Mouse (Mus musculus): ENCODE data around the gene Appl1. TPM values are rescaled to one million over a fixed set of nuclear protein-coding genes. Genes with fewer than 3 reads are reported as not detected.
"Not testable (repeated sequence)": the region's sequence is repeated elsewhere in the genome, so short reads cannot be mapped to it uniquely, and the experiment has no call there.

The Appl1 gene
- polyA plus RNA-seq, 1 experiment, result 5.4 TPM

- TF ChIP-seq CTCF (conservative IDR thresholded peaks at IDR 0.05; ENCODE audit: insufficient read depth, insufficient read length, low read depth, low read length) (no peak), POLR2A (IDR thresholded peaks at IDR 0.05; ENCODE audit: low read depth, low read length) (peak; percentile 81)
- Histone ChIP-seq H3K27ac (ENCODE audit: insufficient read depth, low read depth, low read length) (peak overlapping the region; percentile 71), H3K27me3 (replicated peaks; ENCODE audit: control insufficient read depth, insufficient read depth, low read length) (no peaks in the 10 kb centered on the region), H3K36me3 (ENCODE audit: control insufficient read depth, insufficient read depth, low read length) (no peaks in the 10 kb centered on the region), H3K4me1 (ENCODE audit: control insufficient read depth, insufficient read depth, low read length) (peaks cover 7% of the 10 kb centered on the region; the same call in 1 of the 2 replicates), H3K4me3 (ENCODE audit: insufficient read depth, low read depth, low read length) (peak overlapping the region; percentile 95)
- under 1% methylated on average over 48 of the region's 53 CpGs for WGBS
- DNase-seq, result peak; percentile 98
Measured at GRCm38 (mm10) chr14:26970439-26970932, 546 bp downstream of the Appl1 start.

GRCm38 (mm10) chr14:26969856-26970407 lies 1.1 kb downstream of the Appl1 start:
- TF ChIP-seq POLR2A (IDR thresholded peaks at IDR 0.05; ENCODE audit: low read depth, low read length), result no peak
- TF ChIP-seq CTCF (conservative IDR thresholded peaks at IDR 0.05; ENCODE audit: insufficient read depth, insufficient read length, low read depth, low read length), result no peak

GRCm38 (mm10) chr14:26969164-26969563 lies 1.9 kb downstream of the Appl1 start:
- no peak overlapping the region for H3K4me3 ChIP-seq (ENCODE audit: insufficient read depth, low read depth, low read length)
- H3K4me1 ChIP-seq (ENCODE audit: control insufficient read depth, insufficient read depth, low read length), result peaks cover 7% of the 10 kb centered on the region; the same call in 1 of the 2 replicates
- no peaks in the 10 kb centered on the region; the same call in 1 of the 2 replicates for H3K36me3 ChIP-seq (ENCODE audit: control insufficient read depth, insufficient read depth, low read length)
- TF ChIP-seq CTCF (conservative IDR thresholded peaks at IDR 0.05; ENCODE audit: insufficient read depth, insufficient read length, low read depth, low read length) (no peak), POLR2A (IDR thresholded peaks at IDR 0.05; ENCODE audit: low read depth, low read length) (no peak)
- H3K27me3 ChIP-seq (replicated peaks; ENCODE audit: control insufficient read depth, insufficient read depth, low read length), result no peaks in the 10 kb centered on the region
- H3K27ac ChIP-seq (ENCODE audit: insufficient read depth, low read depth, low read length), result no peak overlapping the region
- WGBS, result 77% methylated on average over 3 of the region's 3 CpGs
- DNase-seq, result no peak

More at GRCm38 (mm10) chr14:26969856-26970407, 1.1 kb downstream of the Appl1 start:
- peaks cover 7% of the 10 kb centered on the region; the same call in 1 of the 2 replicates for H3K4me1 ChIP-seq (ENCODE audit: control insufficient read depth, insufficient read depth, low read length)
- WGBS, result under 1% methylated on average over 62 of the region's 62 CpGs
- DNase-seq, result peak; percentile 51
- no peaks in the 10 kb centered on the region for H3K36me3 ChIP-seq (ENCODE audit: control insufficient read depth, insufficient read depth, low read length)
- H3K4me3 ChIP-seq (ENCODE audit: insufficient read depth, low read depth, low read length), result peak overlapping the region; percentile 95
- peak overlapping the region; percentile 61 for H3K27ac ChIP-seq (ENCODE audit: insufficient read depth, low read depth, low read length)
- no peaks in the 10 kb centered on the region for H3K27me3 ChIP-seq (replicated peaks; ENCODE audit: control insufficient read depth, insufficient read depth, low read length)

- Histone ChIP-seq H3K4me1 (ENCODE audit: control insufficient read depth, insufficient read depth, low read length) (no peaks in the 10 kb centered on the region), H3K27ac (ENCODE audit: insufficient read depth, low read depth, low read length) (no peak overlapping the region), H3K27me3 (replicated peaks; ENCODE audit: control insufficient read depth, insufficient read depth, low read length) (no peaks in the 10 kb centered on the region), H3K4me3 (ENCODE audit: insufficient read depth, low read depth, low read length) (no peak overlapping the region), H3K36me3 (ENCODE audit: control insufficient read depth, insufficient read depth, low read length) (no peaks in the 10 kb centered on the region; the same call in 1 of the 2 replicates)
- no peak for TF ChIP-seq CTCF (conservative IDR thresholded peaks at IDR 0.05; ENCODE audit: insufficient read depth, insufficient read length, low read depth, low read length)
- no peak for TF ChIP-seq POLR2A (IDR thresholded peaks at IDR 0.05; ENCODE audit: low read depth, low read length)
- 88% methylated on average over 1 of the region's 1 CpGs for WGBS
- no peak for DNase-seq
Measured at GRCm38 (mm10) chr14:26960518-26960917, 10.5 kb downstream of the Appl1 start.

- H3K36me3 ChIP-seq (ENCODE audit: control insufficient read depth, insufficient read depth, low read length); H3K4me3 ChIP-seq (ENCODE audit: insufficient read depth, low read depth, low read length); DNase-seq; H3K27me3 ChIP-seq (replicated peaks; ENCODE audit: control insufficient read depth, insufficient read depth, low read length); H3K4me1 ChIP-seq (ENCODE audit: control insufficient read depth, insufficient read depth, low read length); H3K27ac ChIP-seq (ENCODE audit: insufficient read depth, low read depth, low read length): not testable (repeated sequence)
- 93% methylated on average over 2 of the region's 2 CpGs for WGBS
Measured at GRCm38 (mm10) chr14:26956139-26956538, 14.9 kb downstream of the Appl1 start.

- TF ChIP-seq CTCF (conservative IDR thresholded peaks at IDR 0.05; ENCODE audit: insufficient read depth, insufficient read length, low read depth, low read length) (no peak), POLR2A (IDR thresholded peaks at IDR 0.05; ENCODE audit: low read depth, low read length) (no peak)
- peak; percentile 5 for DNase-seq
- H3K36me3 ChIP-seq (ENCODE audit: control insufficient read depth, insufficient read depth, low read length), result no peaks in the 10 kb centered on the region
- 0 out of 2 replicates have a peak overlapping the region, but pooled peaks have one; percentile 45 for H3K27ac ChIP-seq (ENCODE audit: insufficient read depth, low read depth, low read length)
- 78% methylated on average over 4 of the region's 4 CpGs for WGBS
- 0 out of 2 replicates have a peak, but pooled peaks cover 2% of the 10 kb centered on the region for H3K4me1 ChIP-seq (ENCODE audit: control insufficient read depth, insufficient read depth, low read length)
- H3K4me3 ChIP-seq (ENCODE audit: insufficient read depth, low read depth, low read length), result 0 out of 2 replicates have a peak overlapping the region, but pooled peaks have one; percentile 7
- no peaks in the 10 kb centered on the region for H3K27me3 ChIP-seq (replicated peaks; ENCODE audit: control insufficient read depth, insufficient read depth, low read length)
Measured at GRCm38 (mm10) chr14:26935558-26935957, 35.5 kb downstream of the Appl1 start.

GRCm38 (mm10) chr14:26934891-26935290 lies 36.1 kb downstream of the Appl1 start:
- WGBS, result 44% methylated on average over 3 of the region's 3 CpGs

More at GRCm38 (mm10) chr14:26934891-26935290, 36.1 kb downstream of the Appl1 start:
- DNase-seq, result peak; percentile 82
- H3K4me1 ChIP-seq (ENCODE audit: control insufficient read depth, insufficient read depth, low read length), result 0 out of 2 replicates have a peak, but pooled peaks cover 2% of the 10 kb centered on the region
- H3K27me3 ChIP-seq (replicated peaks; ENCODE audit: control insufficient read depth, insufficient read depth, low read length), result no peaks in the 10 kb centered on the region
- H3K4me3 ChIP-seq (ENCODE audit: insufficient read depth, low read depth, low read length), result no peak overlapping the region
- no peaks in the 10 kb centered on the region for H3K36me3 ChIP-seq (ENCODE audit: control insufficient read depth, insufficient read depth, low read length)
- TF ChIP-seq CTCF (conservative IDR thresholded peaks at IDR 0.05; ENCODE audit: insufficient read depth, insufficient read length, low read depth, low read length) (no peak), POLR2A (IDR thresholded peaks at IDR 0.05; ENCODE audit: low read depth, low read length) (no peak)
- peak overlapping the region; percentile 91 for H3K27ac ChIP-seq (ENCODE audit: insufficient read depth, low read depth, low read length)

Data from kidney, adult 2 months (tissue).